Mouse (Mus musculus) macrophage (primary cell): ENCODE measurements around the gene Pcna. TPM values are rescaled to one million over a fixed set of nuclear protein-coding genes. Genes with fewer than 3 reads are reported as not detected.
A peak's percentile ranks its signal among the peaks of the same experiment; 100 is the strongest.

Experiments used
- H3K27ac ChIP-seq: fragments of 350-480 bp; formaldehyde crosslinking; 2 replicates; pipeline ENCODE4 v1.9.0; 2021
- H3K36me3 ChIP-seq: fragments of 350-480 bp; formaldehyde crosslinking; 2 replicates; pipeline ENCODE4 v1.9.0; 2021; ENCODE audit errors: inconsistent target
- H3K4me3 ChIP-seq: fragments of 350-480 bp; formaldehyde crosslinking; 2 replicates; pipeline ENCODE4 v1.9.0; 2021; ENCODE audit errors: inconsistent target
- H3K79me2 ChIP-seq: fragments of 350-480 bp; formaldehyde crosslinking; 2 replicates; pipeline ENCODE4 v1.9.0; 2021; ENCODE audit errors: inconsistent target
- WGBS: methylation state at CpG from one replicate; pipeline ENCODE4 v1.1.7; 2026; ENCODE audit warnings: inconsistent platforms; ENCODE audit not compliant: missing documents; 5-methylcytosine and 5-hydroxymethylcytosine counted together
- polyA plus RNA-seq: library from polyadenylated mRNA; stranded (reverse); fragments of 250-400 nt; gene quantifications from 3 replicates; pipeline ENCODE4 v1.2.4, GENCODE M21; 2018; ENCODE audit warnings: inconsistent platforms

Pcna gene
- polyA plus RNA-seq, 1 experiment from 2014 or later: 452 TPM

GRCm38 (mm10) chr2:132282453-132283174 is 29.5 kb upstream of the Pcna start:
- 89% methylated on average over 11 of the region's 12 CpGs for WGBS
- H3K4me3 ChIP-seq: no peak overlapping the region
- H3K36me3 ChIP-seq: no peaks in the 10 kb centered on the region

GRCm38 (mm10) chr2:132281560-132282452 is 28.7 kb upstream of the Pcna start:
- Histone ChIP-seq H3K79me2 (peaks cover 94% of the 10 kb centered on the region), H3K27ac (0 out of 2 replicates have a peak overlapping the region, but pooled peaks have one; percentile 1), H3K36me3 (no peaks in the 10 kb centered on the region), H3K4me3 (no peak overlapping the region)
- WGBS: 39% methylated on average over 10 of the region's 10 CpGs

More at GRCm38 (mm10) chr2:132282453-132283174, 29.5 kb upstream of the Pcna start:
- H3K79me2 ChIP-seq: peaks cover 94% of the 10 kb centered on the region
- no peak overlapping the region for H3K27ac ChIP-seq

GRCm38 (mm10) chr2:132280518-132281120 is 27.5 kb upstream of the Pcna start:
- 95% methylated on average over 10 of the region's 10 CpGs for WGBS

GRCm38 (mm10) chr2:132279978-132280377 is 26.9 kb upstream of the Pcna start:
- H3K4me3 ChIP-seq: no peak overlapping the region
- no peak overlapping the region for H3K27ac ChIP-seq
- H3K36me3 ChIP-seq: no peaks in the 10 kb centered on the region
- peaks cover 97% of the 10 kb centered on the region for H3K79me2 ChIP-seq
- WGBS: 91% methylated on average over 4 of the region's 4 CpGs

More at GRCm38 (mm10) chr2:132280518-132281120, 27.5 kb upstream of the Pcna start:
- Histone ChIP-seq H3K27ac (no peak overlapping the region), H3K36me3 (no peaks in the 10 kb centered on the region), H3K79me2 (peaks cover 97% of the 10 kb centered on the region), H3K4me3 (no peak overlapping the region)

GRCm38 (mm10) chr2:132279336-132279882 is 26.3 kb upstream of the Pcna start:
- no peak overlapping the region for H3K4me3 ChIP-seq
- H3K27ac ChIP-seq: no peak overlapping the region
- no peaks in the 10 kb centered on the region for H3K36me3 ChIP-seq
- H3K79me2 ChIP-seq: peaks cover 100% of the 10 kb centered on the region
- 62% methylated on average over 3 of the region's 3 CpGs for WGBS

GRCm38 (mm10) chr2:132278273-132278853 is 25.2 kb upstream of the Pcna start:
- H3K4me3 ChIP-seq: no peak overlapping the region
- WGBS: 82% methylated on average over 8 of the region's 8 CpGs
- H3K36me3 ChIP-seq: no peaks in the 10 kb centered on the region
- H3K79me2 ChIP-seq: peaks cover 100% of the 10 kb centered on the region
- H3K27ac ChIP-seq: no peak overlapping the region

- Histone ChIP-seq H3K4me3 (no peak overlapping the region), H3K36me3 (no peaks in the 10 kb centered on the region), H3K79me2 (peaks cover 100% of the 10 kb centered on the region), H3K27ac (no peak overlapping the region)
- 88% methylated on average over 4 of the region's 4 CpGs for WGBS
These were observed 23.1 kb upstream of the Pcna start for GRCm38 (mm10) chr2:132276249-132276648.

- 89% methylated on average over 4 of the region's 4 CpGs for WGBS
- peaks cover 100% of the 10 kb centered on the region for H3K79me2 ChIP-seq
- H3K36me3 ChIP-seq: no peaks in the 10 kb centered on the region
- H3K27ac ChIP-seq: no peak overlapping the region
- no peak overlapping the region for H3K4me3 ChIP-seq
These were observed 22.4 kb upstream of the Pcna start for GRCm38 (mm10) chr2:132275527-132275926.

- H3K27ac ChIP-seq: no peak overlapping the region
- H3K4me3 ChIP-seq: no peak overlapping the region
- peaks cover 100% of the 10 kb centered on the region for H3K79me2 ChIP-seq
- WGBS: 66% methylated on average over 6 of the region's 6 CpGs
- H3K36me3 ChIP-seq: no peaks in the 10 kb centered on the region
These were observed 19.7 kb upstream of the Pcna start for GRCm38 (mm10) chr2:132272694-132273389.

- H3K4me3 ChIP-seq: no peak overlapping the region
- H3K27ac ChIP-seq: no peak overlapping the region
- peaks cover 99% of the 10 kb centered on the region for H3K79me2 ChIP-seq
- no peaks in the 10 kb centered on the region for H3K36me3 ChIP-seq
- WGBS: 96% methylated on average over 2 of the region's 2 CpGs
These were observed 17.3 kb upstream of the Pcna start for GRCm38 (mm10) chr2:132270331-132270951.

GRCm38 (mm10) chr2:132269217-132269616 is 16.1 kb upstream of the Pcna start:
- 28% methylated on average over 3 of the region's 3 CpGs for WGBS
- Histone ChIP-seq H3K79me2 (peaks cover 99% of the 10 kb centered on the region), H3K27ac (peak overlapping the region; percentile 22), H3K36me3 (no peaks in the 10 kb centered on the region), H3K4me3 (no peak overlapping the region)

GRCm38 (mm10) chr2:132266086-132266485 is 13.0 kb upstream of the Pcna start:
- Histone ChIP-seq H3K27ac (peak overlapping the region; percentile 5; the same call in 1 of the 2 replicates), H3K79me2 (peaks cover 78% of the 10 kb centered on the region), H3K36me3 (no peaks in the 10 kb centered on the region), H3K4me3 (no peak overlapping the region)
- WGBS: 40% methylated on average over 3 of the region's 3 CpGs

GRCm38 (mm10) chr2:132265196-132265595 is 12.1 kb upstream of the Pcna start:
- Histone ChIP-seq H3K79me2 (peaks cover 69% of the 10 kb centered on the region), H3K4me3 (no peak overlapping the region), H3K36me3 (no peaks in the 10 kb centered on the region), H3K27ac (no peak overlapping the region)
- 40% methylated on average over 9 of the region's 9 CpGs for WGBS
